Mouse (Mus musculus) regulatory T cell (primary cell): ENCODE results near the gene Zfp948.
"Not testable (repeated sequence)": the region's sequence is repeated elsewhere in the genome, so short reads cannot be mapped to it uniquely, and the experiment has no call there.

Source experiments
- in situ Hi-C: fragments of 300-600 bp; cut with MboI, MseI; formaldehyde crosslinking; loops from one replicate; pipeline ENCODE4 v1.15.1; 2025; ENCODE audit warnings: high pct_unique_total_duplicates

Gene Zfp948

DNA sequence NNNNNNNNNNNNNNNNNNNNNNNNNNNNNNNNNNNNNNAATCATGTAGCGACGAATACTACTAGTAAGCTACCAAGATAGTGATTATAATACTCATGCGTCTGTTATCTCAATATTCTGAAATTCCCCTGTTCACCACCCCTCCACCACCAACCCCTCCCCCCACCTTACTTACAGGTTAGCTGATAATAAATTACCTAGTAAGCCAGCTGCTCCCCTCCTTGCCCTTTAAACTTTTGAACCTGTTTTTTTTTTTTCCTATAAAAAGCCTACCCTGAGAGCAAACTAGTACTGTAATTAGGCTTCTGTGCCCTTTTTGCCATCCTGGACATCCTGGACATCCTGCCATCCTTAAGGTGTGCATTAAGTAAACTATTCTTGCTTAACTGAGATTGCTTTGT is 56.8 kb downstream of the Zfp948 start:
- in situ Hi-C loops: no loop called here

- in situ Hi-C loops: not testable (repeated sequence)
Observed at GRCm38 (mm10) chr17:21635758-21636157, 69.0 kb downstream of the Zfp948 start.
